Mouse (Mus musculus): Measurements from ENCODE around the gene 4931406C07Rik. TPM values are rescaled to one million over a fixed set of nuclear protein-coding genes. Genes with fewer than 3 reads are reported as not detected.
A peak's percentile ranks its signal among the peaks of the same experiment; 100 is the strongest.

Gene 4931406C07Rik
- total and polyA plus RNA-seq, 3 experiments: 12.8 to 56.2 (median 31.8) TPM

DNA sequence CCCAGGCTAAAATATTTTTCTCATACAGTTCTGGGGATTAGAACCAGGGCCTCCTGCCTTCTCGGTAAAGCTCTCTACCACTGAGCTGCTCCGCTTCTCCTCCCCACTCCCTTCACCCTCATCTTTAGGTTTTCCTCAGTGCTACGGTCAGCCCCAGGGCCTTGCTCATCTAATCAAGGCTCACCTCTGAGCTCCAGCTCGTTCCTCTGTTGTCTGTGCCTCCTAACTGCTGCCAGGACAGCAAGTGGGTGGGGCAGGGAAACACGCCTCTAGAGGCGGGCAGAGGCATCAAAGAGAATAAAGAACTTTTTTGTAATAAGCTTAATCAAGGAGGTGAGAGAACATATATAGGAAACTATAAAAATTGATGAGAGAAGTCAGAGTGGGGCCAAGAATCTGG lies 18.4 kb downstream of the 4931406C07Rik start:
- TF ChIP-seq TBP (IDR thresholded peaks at IDR 0.05; ENCODE audit: low read depth, low read length): no peak
- TF ChIP-seq UBTF (IDR thresholded peaks at IDR 0.05; ENCODE audit: borderline replicate concordance, insufficient read depth, low read depth, low read length): 0 out of 2 replicates have a peak, but pooled peaks have one; percentile 51
- TF ChIP-seq MYB (IDR thresholded peaks at IDR 0.05; ENCODE audit: low read depth, low read length): no peak
- no peak for TF ChIP-seq NELFE (IDR thresholded peaks at IDR 0.05; ENCODE audit: low read depth, low read length)
- TF ChIP-seq POLR2AphosphoS2 (IDR thresholded peaks at IDR 0.05; ENCODE audit: low read length): no peak
- no peak for TF ChIP-seq MYC (IDR thresholded peaks at IDR 0.05; ENCODE audit: low read depth, low read length)
- no peak for TF ChIP-seq MAFK (IDR thresholded peaks at IDR 0.05; ENCODE audit: borderline replicate concordance, low read depth, low read length)
- peak in 1 of 3 experiments; percentile 18; a peak in 2 of 6 replicates for TF ChIP-seq CTCF (IDR thresholded peaks at IDR 0.05 in 2 of 3, conservative IDR thresholded peaks at IDR 0.05 in 1 of 3; ENCODE audit: control insufficient read depth in 1 of 3, insufficient read depth in 1 of 3, low read depth in 2 of 3, low read length in 3 of 3, poor library complexity in 1 of 3, severe bottlenecking in 1 of 3)
- no peak for TF ChIP-seq BHLHE40 (IDR thresholded peaks at IDR 0.05; ENCODE audit: borderline replicate concordance, low read depth, low read length)
- H3K27me3 ChIP-seq (ENCODE audit: control insufficient read depth in 1 of 2, insufficient read depth in 2 of 2, low read length in 2 of 2): no peaks in the 10 kb centered on the region
- no peak overlapping the region for H3K27ac ChIP-seq (ENCODE audit: control insufficient read depth, low read depth, low read length)
- no peak overlapping the region for H3K4me3 ChIP-seq (ENCODE audit: control insufficient read depth in 1 of 2, insufficient read depth in 1 of 2, low read depth in 2 of 2, low read length in 2 of 2)
- peaks cover 0 to 33% of the 10 kb centered on the region in 2 experiments; a peak in 2 of 4 replicates for H3K36me3 ChIP-seq (ENCODE audit: control insufficient read depth in 1 of 2, insufficient read depth in 2 of 2, low read length in 2 of 2)
- no peak overlapping the region for H3K9ac ChIP-seq (ENCODE audit: control insufficient read depth, low read depth, low read length, poor library complexity, severe bottlenecking)
- peaks cover 17 to 29% of the 10 kb centered on the region in 2 experiments for H3K4me1 ChIP-seq (ENCODE audit: control insufficient read depth in 1 of 2, insufficient read depth in 2 of 2, low read length in 2 of 2)
- H3K9me3 ChIP-seq (replicated peaks; ENCODE audit: insufficient read depth, low read length): no peaks in the 10 kb centered on the region
- DNase-seq (ENCODE audit: low read depth, low spot score): peak; percentile 58
- no peaks in the 10 kb centered on the region for H3K79me2 ChIP-seq (ENCODE audit: control insufficient read depth, insufficient read depth, low read length, poor library complexity)

DNA sequence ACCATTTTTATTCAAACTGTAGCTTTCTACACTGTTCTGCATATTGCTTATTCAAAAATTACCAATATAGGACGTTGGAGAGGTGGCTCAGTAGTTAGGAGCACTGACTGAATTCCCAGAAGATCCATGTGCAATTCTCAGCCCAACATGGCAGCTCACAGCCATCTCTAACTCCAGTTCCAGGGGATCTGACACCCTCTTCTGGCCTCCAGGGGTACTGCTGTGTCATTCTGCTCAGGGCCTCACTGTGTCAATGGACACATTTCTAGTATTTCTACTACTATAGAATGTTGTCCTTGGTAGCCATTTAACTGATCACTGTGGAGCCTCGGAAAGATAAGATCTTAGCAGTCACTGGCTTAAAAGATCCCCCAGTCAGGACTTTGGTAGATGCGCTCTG lies 20.8 kb downstream of the 4931406C07Rik start:
- DNase-seq (ENCODE audit: low read depth, low spot score): peak; percentile 80
- peaks cover 0 to 33% of the 10 kb centered on the region in 2 experiments; a peak in 2 of 4 replicates for H3K36me3 ChIP-seq (ENCODE audit: control insufficient read depth in 1 of 2, insufficient read depth in 2 of 2, low read length in 2 of 2)
- peaks cover 20 to 41% of the 10 kb centered on the region in 2 experiments for H3K4me1 ChIP-seq (ENCODE audit: control insufficient read depth in 1 of 2, insufficient read depth in 2 of 2, low read length in 2 of 2)
- H3K9ac ChIP-seq (ENCODE audit: control insufficient read depth, low read depth, low read length, poor library complexity, severe bottlenecking): no peak overlapping the region
- TF ChIP-seq NRF1 (IDR thresholded peaks at IDR 0.05; ENCODE audit: insufficient read depth, low read depth, low read length, poor library complexity, severe bottlenecking): no peak
- 0 out of 2 replicates have a peak, but pooled peaks have one; percentile 6 for TF ChIP-seq MAX (IDR thresholded peaks at IDR 0.05; ENCODE audit: low read length)
- TF ChIP-seq TBP (IDR thresholded peaks at IDR 0.05; ENCODE audit: low read depth, low read length): 0 out of 2 replicates have a peak, but pooled peaks have one; percentile 11
- no peak for TF ChIP-seq MXI1 (IDR thresholded peaks at IDR 0.05; ENCODE audit: low read depth, low read length)
- 0 out of 2 replicates have a peak, but pooled peaks have one; percentile 27 for TF ChIP-seq GATA1 (IDR thresholded peaks at IDR 0.05; ENCODE audit: low read depth, low read length)
- peak; percentile 69 for TF ChIP-seq ZC3H11A (IDR thresholded peaks at IDR 0.05; ENCODE audit: low read depth, low read length)
- TF ChIP-seq MYC (IDR thresholded peaks at IDR 0.05; ENCODE audit: low read depth, low read length): no peak
- no peak for TF ChIP-seq ZMIZ1 (IDR thresholded peaks at IDR 0.05; ENCODE audit: low read depth, low read length)
- no peak for TF ChIP-seq ETS1 (IDR thresholded peaks at IDR 0.05; ENCODE audit: low read depth, low read length)
- TF ChIP-seq SMC3 (IDR thresholded peaks at IDR 0.05; ENCODE audit: low read depth, low read length): peak; percentile 83
- TF ChIP-seq CTCF (IDR thresholded peaks at IDR 0.05 in 2 of 3, conservative IDR thresholded peaks at IDR 0.05 in 1 of 3; ENCODE audit: control insufficient read depth in 1 of 3, insufficient read depth in 1 of 3, low read depth in 2 of 3, low read length in 3 of 3, poor library complexity in 1 of 3, severe bottlenecking in 1 of 3): peak; percentile 76 to 96 (median 90)
- TF ChIP-seq BHLHE40 (IDR thresholded peaks at IDR 0.05; ENCODE audit: borderline replicate concordance, low read depth, low read length): no peak
- TF ChIP-seq MAFK (IDR thresholded peaks at IDR 0.05; ENCODE audit: borderline replicate concordance, low read depth, low read length): no peak
- peak; percentile 83 for TF ChIP-seq RAD21 (IDR thresholded peaks at IDR 0.05; ENCODE audit: low read depth, low read length)
- no peak for TF ChIP-seq RCOR1 (IDR thresholded peaks at IDR 0.05; ENCODE audit: low read depth, low read length)
- no peak overlapping the region for H3K27ac ChIP-seq (ENCODE audit: control insufficient read depth, low read depth, low read length)
- no peaks in the 10 kb centered on the region for H3K27me3 ChIP-seq (ENCODE audit: control insufficient read depth in 1 of 2, insufficient read depth in 2 of 2, low read length in 2 of 2)
- H3K79me2 ChIP-seq (ENCODE audit: control insufficient read depth, insufficient read depth, low read length, poor library complexity): no peaks in the 10 kb centered on the region; the same call in 1 of the 2 replicates
- H3K4me3 ChIP-seq (ENCODE audit: control insufficient read depth in 1 of 2, insufficient read depth in 1 of 2, low read depth in 2 of 2, low read length in 2 of 2): no peak overlapping the region
- no peaks in the 10 kb centered on the region for H3K9me3 ChIP-seq (replicated peaks; ENCODE audit: insufficient read depth, low read length)

Data from MEL (cell line).